Mouse (Mus musculus): ENCODE results near the gene Serpina1f.

- no peak for TF ChIP-seq CTCF (IDR thresholded peaks at IDR 0.05; ENCODE audit: extremely low read depth, insufficient read length, insufficient replicate concordance, low read depth, low read length)
- no peak for TF ChIP-seq POLR2A (IDR thresholded peaks at IDR 0.05; ENCODE audit: low read depth, low read length)
Observed at GRCm38 (mm10) chr12:103671483-103671882, 23.8 kb downstream of the Serpina1f start.

Measured in small intestine, adult 2 months (tissue).